Mouse (Mus musculus) T-helper 17 cell (primary cell): Measurements from ENCODE around the gene Myh2.

Experiments used
- in situ Hi-C, 2 experiments: fragments of 300-600 bp; cut with MboI, MseI; formaldehyde crosslinking; loops; 1 replicate in 1 of 2; 2 replicates in 1 of 2; pipeline ENCODE4 v1.15.1; 2025; ENCODE audit warnings: high pct_unique_total_duplicates in 2 of 2

Myh2 gene

DNA sequence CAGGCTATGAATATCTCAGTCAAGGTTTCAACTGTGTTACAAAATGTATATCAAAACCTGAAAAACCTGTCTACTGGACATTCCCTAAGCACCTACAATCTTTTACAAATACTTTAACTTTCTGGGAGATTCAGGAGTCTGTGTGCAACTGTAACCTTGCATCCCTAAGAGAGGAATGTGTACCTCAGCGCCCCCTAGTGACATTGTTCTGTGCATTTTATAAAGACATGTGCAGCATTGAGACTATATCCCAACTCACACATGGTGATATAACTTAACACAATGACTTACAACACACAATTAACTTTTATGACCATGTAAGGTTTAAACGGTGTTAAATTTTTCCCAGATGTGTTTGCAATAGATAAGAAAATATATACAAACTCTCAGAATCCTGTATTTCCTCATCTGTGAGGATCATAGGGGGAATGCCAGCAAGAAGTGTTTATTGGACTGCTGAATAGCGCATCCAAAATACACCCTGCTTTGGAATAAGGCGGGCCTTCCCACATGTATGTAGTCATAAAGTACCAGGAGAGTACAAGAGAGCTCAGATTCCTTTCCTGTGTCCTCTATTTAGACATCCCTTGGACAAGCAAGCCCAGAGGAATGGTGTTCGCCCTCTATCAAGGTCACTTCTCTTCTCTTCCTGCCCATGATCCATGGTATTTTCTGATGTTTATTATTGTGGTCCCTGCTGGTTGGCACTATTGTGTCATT lies 65.0 kb downstream of the Myh2 start:
- in situ Hi-C loops = no loop called here

DNA sequence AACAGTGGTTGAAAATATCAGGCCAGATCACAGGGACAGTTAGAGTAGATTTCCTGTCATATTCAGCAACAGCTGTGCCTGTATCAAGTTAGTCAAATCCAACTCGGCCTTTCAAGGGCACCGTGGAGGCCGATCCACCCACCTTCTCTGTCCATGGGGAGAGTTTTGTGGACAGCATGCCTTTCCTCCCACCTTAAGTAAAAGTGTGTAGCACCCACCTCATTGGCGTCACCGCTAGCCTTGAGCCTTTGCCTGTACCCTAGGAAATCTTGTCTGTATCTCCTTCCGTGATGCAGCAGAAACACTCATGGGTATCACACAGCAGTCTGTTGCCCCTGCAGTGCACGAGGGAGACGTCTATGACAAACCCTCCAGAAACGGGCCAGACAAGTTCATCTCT lies 66.0 kb downstream of the Myh2 start:
- in situ Hi-C loops = no loop called here

DNA sequence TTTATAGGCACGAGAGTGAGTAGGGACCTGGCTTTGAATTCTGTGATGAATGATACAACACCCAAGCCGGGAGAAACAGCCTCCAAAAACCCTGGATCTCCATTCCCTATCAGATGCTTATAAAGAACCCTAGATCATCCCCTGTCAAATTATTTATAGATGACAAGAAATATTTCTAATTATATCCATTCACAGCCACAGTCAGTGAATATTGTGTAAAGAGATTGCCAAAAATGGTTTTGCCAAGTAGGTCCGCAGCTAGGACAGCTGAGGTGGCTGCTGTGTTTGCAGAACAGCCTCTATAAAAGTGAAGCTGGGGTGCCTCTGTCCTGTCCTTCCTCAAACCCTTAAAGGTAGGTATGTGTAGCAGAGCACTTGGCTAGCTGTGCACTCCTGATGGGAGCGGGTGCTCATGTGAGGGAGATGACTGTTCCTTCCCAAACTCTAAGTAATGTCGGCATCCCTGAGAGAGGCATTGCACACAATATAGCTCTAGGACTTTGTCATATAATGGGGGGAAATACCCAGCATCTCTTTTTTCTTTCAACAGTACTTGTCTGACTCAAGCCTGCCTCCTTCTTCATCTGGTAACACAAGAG lies 66.8 kb downstream of the Myh2 start, which contains the start of gene Myh4:
Gene Myh4, plus strand, starts transcription at position 549 of the 599 bp plus-strand sequence.
- in situ Hi-C loops = no loop called here

DNA sequence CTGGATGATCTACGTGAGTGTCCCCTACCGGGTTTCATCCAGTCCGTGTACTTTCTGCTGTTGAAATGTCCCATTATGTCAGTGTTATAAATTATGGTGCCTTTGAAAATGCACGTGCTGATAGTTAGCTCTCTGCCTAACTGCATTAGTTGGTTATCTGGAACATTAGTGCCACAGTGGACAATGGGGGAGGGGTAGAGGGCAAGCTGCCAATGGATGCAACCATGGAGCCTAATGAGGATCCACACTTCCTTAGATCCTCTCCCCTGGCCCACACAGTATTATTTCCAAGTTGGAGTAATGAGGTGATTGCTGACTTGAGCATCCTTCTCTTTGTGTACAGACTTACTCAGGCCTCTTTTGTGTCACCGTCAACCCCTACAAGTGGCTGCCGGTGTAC lies 70.2 kb downstream of the Myh2 start:
- in situ Hi-C loops = no loop called here
